Mouse (Mus musculus): ENCODE results near the gene Bdh1. TPM values are rescaled to one million over a fixed set of nuclear protein-coding genes. Genes with fewer than 3 reads are reported as not detected.
"Not testable (repeated sequence)": the region's sequence is repeated elsewhere in the genome, so short reads cannot be mapped to it uniquely, and the experiment has no call there.

The Bdh1 gene
- 10 to 100 TPM; 19.1 to 22.4 (median 20.8) TPM for polyA plus RNA-seq (2017; shearing (Covaris generic))

DNA sequence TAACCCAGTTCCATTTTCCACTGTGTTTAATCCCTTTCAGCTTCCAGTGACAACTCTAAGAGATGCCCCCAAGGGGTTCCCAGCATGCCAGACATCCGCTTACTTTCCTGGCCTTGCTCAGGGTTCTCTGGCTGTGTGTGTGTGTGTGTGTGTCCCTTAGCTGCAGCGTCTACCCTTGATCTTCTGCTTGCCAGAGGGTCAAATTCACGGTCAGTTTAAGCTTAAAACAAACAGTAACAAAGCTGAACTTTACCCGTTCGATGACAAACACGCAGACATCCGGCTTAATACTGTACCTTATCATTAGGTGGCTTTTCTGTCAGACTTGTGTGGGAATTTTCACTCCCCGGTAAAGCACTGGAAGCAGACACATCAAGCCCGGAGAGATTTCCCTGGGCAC, at the start of gene Bdh1:
Bdh1 (plus strand) TSS at position 281 of the 400 bp plus-strand sequence.
- ATAC-seq, result no peak

DNA sequence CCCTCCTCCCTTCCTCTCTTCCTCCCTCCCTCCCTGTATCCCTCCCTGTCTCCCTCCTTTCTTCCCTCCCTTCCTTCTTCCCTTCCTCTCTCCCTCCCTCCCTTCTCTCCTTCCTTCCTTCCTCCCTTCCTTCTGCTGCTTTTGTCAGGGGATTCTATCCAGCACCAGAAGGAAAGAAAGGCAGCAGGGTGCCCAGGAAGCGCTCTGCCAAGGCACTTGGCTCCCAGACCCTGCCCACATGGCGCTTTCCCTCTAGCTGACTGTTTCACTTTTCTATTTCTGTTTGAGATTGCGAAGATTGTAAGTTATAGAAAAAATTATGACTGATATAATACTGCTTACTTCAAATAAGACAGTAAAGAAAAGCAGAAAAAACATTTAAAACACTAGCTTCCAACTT, 49.8 kb upstream of the Bdh1 start:
- ATAC-seq, result not testable (repeated sequence)

DNA sequence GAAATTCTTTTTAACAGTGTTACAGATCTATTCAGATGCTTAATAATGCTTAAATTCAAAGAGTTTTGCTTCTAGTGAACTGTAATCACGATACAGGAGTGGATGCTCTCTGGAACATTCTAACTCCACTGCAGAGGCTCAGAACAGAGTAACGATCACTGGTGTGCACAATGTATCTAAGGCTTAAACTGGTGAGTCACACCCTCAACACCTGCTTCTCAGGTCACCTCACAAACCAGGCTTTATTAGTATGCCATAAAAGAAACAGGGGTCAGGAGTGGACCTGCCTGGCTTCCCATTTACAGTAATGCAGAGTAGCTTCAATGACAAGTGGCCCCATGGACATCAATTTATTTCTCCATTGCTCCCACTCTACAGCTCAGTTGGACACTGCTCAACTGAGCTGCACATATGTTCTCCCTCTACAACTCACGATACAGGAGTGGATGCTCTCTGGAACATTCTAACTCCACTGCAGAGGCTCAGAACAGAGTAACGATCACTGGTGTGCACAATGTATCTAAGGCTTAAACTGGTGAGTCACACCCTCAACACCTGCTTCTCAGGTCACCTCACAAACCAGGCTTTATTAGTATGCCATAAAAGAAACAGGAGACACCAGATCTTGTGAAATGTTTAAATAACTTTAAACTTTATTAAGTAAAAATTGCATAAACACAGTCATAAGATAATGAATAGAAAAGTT, 46.0 kb upstream of the Bdh1 start:
- not testable (repeated sequence) for ATAC-seq

DNA sequence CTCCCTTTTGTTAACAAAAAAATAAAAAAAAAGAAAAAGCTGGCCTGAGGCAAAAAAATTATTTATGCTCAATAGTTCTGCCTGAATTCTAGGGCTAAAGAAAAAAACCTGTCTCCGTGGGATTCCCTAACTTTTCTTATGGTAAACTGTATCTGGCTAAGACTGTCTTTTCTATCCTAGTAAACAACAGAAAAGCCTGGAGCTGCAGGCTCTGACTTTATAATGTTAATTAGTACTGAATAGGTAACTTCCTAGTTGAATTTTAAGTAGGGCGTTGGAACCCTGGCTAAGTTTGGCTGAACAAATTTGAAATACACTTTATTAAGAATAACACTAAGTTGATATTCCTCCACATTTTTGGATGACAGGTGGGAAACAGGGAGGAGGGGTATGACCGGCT, 33.8 kb upstream of the Bdh1 start:
- ATAC-seq, result not testable (repeated sequence)

DNA sequence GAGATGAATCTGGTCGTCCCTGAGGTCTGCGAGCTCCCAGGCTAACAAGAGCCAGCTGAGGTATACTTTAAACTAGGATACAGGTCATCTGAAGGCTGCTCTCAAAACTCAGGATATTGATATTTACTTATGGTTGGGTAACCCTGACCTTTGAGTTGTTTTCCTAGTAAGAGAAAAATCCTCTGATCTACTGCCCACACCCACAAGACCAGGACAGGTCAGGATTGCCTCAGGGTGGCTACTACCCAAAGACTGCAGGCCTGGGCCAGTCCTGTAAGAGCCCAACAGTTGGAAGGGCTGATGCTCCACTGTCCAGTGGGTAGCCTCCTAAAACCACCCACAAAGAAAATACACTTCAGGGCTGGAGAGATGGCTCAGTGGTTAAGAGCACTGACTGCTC, 22.8 kb upstream of the Bdh1 start:
- ATAC-seq, result no peak

DNA sequence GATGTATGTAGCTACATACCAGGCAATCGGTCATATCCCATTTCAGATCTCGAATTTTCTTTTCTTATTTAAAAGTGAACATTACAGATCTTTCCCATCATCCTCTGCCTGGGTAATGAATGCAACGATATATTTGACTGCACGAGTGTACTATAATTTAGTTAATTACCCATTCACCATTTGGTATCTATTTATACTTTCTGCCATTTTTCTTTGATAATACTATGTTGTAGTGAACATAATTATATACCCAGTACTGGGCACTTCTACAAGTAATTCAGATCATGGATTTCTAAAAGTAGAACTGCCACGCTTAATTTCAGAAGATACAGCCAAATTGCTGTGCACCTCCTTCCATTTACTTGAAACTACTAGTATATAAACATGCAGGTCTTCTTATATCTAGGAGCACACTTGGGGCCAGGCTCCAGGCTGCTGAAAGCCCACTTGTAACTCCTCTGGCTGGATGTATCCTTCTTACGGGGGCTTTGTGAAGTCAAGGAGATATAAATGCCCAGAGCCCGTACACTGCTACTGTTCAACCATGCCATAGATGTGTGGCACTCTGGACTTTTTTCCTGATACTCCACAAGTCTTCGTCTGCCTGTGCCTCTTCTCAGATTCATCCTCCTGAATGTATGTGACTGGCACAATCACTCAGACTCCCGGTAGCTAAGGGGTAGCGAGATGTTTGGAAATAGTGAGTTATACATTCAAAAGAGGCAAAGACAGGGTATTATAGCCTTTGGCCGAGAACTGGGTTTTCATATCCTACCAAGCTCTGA, 21.0 kb upstream of the Bdh1 start:
- no peak for ATAC-seq

DNA sequence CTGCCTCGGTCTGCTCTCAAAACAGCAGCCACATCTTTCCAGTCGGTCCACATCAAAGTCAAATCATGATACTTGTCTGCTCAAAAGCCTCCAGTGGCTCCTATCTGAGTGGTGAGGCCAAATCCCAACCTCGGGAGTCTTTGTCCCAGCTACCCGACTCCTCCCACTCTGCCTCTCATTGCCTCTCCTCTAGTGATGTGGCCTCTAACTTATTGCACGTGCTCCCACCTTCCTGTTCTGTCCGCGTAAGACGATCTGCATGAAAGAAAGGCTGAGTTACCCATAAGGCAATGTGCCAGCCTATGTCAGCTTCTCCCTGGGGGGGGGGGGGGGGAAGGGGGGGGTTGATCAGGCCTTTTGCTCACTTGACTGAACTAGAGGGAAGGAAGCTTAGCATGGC, 20.0 kb upstream of the Bdh1 start:
- ATAC-seq, result no peak

DNA sequence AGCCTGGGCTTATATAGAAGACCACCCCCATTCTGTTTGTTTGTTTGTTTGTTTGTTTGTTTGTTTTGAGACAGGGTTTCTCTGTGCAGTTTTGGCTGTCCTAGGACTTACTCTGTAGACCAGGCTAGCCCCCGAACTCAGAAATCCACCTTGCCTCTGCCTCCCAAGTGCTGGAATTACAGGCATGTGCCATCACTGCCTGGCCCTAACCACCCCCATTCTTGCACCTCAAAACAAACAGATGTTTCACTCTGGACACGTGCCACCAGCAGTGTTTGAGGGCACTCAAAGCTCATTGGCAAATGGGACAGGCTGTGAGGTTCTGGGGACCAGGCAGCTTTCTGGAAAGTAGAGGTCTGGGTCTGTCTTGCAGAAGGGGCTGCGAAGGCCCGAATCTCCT, 18.1 kb upstream of the Bdh1 start:
- no peak for ATAC-seq

DNA sequence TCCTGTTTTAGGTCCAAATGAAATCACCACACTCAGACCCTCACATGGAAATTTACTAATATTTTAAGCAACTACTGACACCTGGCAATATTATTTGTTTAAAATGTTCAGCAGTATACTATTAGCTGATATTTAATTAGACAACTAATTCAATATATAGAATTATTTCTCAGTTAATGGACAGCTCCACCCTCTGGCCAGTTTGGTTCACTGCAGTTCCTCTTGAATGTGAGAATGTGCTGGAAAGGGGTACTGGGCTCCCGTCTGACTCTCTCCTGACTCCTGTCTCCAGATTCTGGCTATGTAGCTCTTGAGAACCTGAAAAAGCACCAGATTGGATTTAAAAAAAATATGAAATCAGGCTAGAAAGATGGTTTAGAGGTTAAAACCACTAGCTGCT, 17.0 kb upstream of the Bdh1 start:
- ATAC-seq, result no peak

DNA sequence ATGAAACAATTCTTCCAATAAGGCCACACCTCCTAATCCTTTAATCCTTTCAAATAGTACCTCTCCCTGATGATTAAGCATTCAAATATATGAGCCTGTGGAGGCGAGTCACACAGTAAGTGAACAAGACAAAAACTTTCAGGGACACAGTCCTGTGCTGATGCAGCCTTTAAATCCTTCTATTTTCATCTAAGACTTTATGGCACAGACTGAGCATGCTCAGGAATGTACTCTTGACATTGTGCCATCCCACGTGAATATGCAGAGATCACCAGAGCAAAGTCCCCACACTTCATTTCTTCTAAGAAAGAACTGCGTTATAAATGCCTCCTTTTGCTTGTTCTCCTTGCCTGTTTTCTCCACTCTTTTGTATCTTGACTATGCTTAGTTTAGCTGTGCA, 14.2 kb upstream of the Bdh1 start:
- ATAC-seq, result no peak

DNA sequence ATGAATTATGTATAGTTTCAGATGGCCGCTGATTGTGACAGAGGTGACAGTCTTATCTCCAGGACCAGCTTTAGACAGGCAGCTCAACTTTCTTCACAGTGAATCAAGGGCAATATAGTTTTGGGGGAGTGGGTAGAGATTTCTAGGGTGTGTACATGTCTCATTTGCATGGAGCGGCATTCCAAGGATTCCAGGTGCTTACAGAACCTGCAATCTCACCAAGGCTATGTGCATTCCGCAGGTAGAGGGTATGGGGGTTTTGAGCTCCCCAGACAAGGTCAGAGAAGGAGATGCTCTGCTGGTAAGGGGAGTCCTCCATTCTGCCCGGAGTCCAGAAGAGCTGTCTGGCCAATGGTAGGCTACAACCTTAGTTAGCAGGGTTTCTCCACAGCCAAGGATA, 11.1 kb upstream of the Bdh1 start:
- no peak for ATAC-seq

DNA sequence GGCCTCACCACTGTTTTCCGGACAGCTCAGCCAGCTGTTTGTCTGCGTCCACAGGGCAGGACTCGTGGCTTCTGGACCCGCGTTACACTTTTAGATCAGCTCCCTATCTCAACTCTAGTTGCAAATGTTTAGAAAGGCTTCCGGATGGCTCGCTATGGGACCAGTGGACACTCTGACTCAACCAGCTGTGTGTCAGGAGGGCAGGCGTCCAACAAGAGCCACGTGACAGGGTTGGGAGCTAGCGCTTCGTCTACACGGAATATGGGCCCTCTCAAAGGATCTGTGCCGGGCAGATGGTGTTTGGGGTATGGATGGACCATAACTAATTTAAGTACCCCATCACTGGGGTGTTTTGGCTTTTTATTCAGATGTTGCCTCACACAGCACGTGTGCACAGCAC, 9.8 kb upstream of the Bdh1 start:
- ATAC-seq, result no peak

DNA sequence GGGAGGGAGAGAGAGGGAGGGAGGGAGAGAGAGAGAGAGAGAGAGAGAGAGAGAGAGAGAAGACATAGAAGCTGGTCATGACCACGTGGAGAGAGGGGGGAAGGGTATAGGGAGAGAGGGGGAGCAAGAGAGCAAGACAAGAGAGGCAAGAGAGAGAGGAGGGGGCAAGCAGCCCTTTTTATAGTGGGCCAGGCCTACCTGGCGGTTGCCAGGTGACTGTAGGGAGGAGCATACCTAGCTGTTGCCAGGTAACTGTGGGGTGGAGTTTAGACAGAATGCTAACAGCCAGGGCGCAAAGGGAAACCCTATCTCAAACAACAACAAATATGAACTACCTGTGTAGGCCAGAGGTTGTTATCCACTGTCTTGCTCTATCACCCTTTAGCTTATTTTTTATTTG, 8.3 kb upstream of the Bdh1 start:
- ATAC-seq, result no peak

DNA sequence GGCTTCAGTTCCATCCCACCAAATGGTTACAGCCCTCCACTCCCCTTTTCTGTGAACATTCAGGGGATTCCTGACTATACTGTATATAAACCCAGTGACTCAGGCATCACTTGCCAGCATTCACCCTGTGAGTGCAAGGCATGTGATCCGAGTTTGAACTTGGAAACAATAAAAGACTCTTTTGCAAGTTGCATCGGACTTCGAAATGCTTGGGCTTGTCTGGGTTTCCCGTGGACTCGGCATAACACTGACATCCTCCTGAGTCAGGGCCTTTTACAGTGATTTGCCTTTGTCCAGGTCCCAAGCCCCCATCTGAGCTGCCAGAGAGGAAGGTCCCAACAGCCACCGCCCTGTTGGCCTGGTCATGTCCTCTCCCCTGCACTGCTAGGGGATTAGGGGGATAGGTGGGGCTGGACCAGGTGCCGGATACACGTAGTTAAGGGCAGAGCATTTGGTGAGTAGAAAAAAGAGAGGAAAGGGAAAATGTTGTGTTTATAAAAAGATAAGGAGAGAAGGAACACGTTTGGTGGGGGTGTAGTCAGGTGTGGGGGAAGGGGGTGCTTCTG, 6.1 kb upstream of the Bdh1 start:
- no peak for ATAC-seq

DNA sequence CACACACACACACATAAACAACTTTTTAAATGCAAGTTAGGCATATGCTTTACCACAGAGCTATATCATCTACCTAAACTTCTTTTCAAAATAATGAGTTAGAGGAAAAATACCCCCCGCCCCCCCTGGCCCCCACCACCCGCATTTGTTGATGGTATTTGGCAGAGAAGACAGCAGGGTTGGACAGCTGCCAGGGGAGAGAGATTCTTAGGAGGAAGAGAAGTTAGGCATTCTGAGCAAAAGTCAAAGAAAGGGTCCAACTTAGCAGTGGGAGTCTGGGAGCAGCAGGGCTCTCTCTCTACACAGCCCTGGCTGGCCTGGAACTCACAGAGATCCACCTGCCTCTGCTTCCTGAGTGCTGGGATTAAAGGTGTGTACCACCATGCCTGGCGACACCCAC, 3.4 kb upstream of the Bdh1 start:
- ATAC-seq, result no peak

DNA sequence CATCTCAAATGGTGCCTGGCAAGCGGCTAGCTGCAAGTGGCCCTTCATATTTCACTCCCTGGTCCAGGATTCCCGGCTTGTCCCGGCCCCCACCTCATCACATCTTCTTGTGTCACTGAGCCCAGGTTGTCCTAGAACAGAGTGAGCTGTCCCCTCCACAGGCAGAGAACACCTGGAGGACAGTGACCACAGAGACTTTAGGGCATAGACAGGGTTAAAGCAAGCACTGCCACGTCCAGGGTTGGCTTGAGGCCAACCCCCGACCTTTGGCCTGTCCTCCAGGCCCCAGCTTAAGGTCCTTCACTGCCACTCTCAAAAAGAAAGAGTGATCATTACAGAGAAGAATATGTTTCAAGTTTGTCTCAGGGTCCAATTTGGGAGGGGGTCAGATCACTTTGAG, 2.6 kb upstream of the Bdh1 start:
- no peak for ATAC-seq

DNA sequence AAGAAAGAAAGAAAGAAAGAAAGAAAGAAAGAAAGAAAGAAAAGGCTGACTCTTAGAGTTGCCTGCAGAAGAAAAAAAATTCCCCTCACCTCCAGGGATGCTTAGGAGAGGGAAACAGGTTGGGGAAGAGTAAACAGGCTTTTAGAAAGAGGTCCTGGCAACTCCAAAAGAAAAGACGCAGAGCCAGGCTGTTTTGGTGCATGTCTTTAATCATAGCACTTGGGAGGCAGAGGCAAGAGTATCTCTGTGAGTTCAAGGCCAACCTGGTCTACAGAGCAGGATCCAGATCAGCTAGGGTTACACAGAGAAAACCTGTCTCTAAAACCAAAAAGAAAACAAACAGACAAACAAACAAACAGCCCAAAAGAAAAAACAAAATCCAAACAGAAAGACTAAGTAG, 642 bp downstream of the Bdh1 start:
- ATAC-seq, result no peak

DNA sequence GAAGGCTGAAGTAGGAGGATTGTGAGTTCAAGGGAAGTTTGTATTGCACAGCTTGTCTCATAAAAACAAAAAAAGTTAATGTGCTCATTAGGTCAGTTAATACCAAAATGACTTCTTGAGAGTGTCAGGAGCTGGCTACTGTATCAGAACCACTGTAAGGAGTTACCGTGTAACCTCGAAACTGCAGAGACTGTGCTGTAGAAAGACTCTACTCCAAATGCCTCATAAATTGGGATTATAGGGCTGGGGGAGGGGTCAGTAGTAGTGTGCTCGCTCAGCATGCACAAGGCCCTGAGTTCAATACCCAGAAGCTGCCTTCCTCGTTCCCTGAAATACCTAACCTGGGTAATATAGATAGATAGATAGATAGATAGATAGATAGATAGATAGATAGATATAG, 1.3 kb downstream of the Bdh1 start:
- ATAC-seq, result no peak

DNA sequence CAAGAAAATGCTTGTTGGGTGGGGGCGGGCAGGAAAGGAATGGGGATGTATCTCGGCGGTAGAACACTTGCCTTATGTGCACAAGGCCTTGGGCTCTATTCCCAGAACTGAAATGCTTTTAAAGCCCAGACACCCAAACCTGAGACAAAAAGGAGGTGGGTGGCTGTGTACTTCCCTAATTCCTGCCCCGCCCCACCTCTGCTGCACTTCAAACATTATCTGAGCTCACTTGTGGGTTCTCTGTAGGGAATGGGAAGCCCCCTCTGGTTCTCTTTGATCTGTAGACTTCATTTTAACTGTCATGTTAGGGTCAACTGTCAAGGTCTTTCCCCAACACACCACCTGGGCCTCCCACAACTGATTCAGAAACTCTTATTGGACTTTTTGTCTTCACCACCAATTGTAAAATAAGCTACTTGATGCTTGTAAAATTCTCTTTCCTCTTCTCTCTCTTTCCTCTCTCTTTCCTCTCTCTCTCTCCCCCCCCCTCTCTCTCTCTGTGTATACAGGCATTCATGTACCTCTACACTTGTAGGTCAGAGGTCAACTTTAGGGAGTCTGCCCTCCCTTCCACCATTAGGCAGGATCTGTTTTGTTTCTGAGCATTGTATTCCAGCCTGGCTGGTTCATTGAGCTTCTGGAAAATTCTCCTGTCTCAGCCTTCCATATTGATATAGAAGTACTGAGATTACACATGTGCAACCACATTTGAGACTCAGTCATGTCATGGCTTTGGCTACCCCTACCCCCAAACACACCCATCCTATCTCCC, 2.5 kb downstream of the Bdh1 start:
- ATAC-seq, result no peak

DNA sequence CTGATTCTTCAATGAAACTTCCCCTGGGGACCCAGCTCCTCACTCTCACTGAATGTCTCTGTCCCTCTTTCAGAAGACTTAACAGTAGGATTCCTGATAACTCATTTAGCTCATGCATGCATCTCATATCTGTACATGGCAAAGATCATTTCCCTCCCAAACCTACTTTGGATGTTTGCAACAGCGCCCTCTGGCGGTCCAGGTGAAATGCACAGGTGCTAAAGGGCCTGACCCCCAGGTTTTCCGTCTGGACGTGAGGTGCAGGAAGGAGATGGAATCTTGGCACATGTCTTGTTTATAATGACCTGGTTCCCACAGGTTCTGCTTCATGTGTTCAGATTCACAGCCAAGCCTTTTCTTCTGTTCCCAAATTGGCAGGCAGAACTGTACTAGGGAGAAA, 3.4 kb downstream of the Bdh1 start:
- ATAC-seq, result peak; percentile 15

DNA sequence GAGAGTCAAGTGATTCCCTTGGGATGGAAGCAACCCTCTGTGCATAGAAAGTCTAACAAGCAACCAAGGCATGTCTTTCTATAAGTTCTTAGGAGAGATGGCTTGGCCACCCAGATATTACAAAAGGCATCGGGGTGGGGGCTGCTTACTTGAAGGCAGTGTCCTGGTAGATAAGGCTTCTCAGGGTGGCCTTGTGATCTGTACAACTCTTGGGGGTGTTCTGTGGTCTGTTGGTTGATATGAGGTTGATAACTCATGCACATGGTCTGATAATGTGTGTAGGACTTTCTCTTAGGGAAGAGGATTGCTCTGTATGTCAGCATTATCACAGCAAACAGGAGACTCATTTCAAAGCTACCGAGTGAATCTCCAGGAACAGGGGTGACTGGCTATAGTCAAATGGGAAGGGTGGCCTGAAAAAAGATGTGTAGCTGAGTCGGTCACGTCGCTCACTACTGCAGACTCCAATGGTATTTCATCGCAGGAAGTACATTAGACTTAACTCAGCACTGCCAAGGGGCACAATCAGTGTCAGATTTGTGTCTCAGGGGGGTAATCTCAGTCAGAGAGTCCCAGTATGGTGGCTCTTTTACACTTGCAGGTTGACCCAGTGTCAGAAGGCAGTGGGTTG, 4.5 kb downstream of the Bdh1 start:
- no peak for ATAC-seq

DNA sequence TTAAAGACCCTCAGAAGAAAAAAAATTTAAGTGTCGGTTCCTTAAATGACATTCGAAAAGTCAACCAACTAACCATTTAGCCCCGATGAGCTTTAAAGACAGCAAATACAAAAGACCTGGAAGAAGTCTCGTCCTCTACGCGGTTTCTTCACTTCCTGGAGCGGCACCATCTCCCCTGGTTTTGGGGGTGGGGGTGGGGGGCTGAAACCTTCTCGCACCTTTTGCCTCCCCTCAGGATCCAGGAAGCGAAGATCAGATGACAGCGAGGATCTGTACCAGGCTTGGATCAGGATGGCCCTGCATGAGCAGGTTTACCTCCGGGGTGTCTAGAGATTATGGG, 6.2 kb downstream of the Bdh1 start:
- ATAC-seq, result peak; percentile 15
